Mouse (Mus musculus) ovary, adult 2 months (tissue): Measurements from ENCODE around the gene H3f3a. TPM values are rescaled to one million over a fixed set of nuclear protein-coding genes. Genes with fewer than 3 reads are reported as not detected.

Source experiments
- polyA plus RNA-seq: library from polyadenylated mRNA; depleted of rRNA; stranded (reverse); fragments of >200 nt; gene quantifications from 2 replicates; pipeline ENCODE4 v1.2.3, GENCODE M21; 2012; rRNA removed

H3f3a gene
- 385 and 388 TPM in 2 replicates for polyA plus RNA-seq

GRCm38 (mm10) chr1:180813885-180814740 is at the start of gene H3f3a:
TSS of gene H3f3a (minus strand) at chr1:180813943.

DNA sequence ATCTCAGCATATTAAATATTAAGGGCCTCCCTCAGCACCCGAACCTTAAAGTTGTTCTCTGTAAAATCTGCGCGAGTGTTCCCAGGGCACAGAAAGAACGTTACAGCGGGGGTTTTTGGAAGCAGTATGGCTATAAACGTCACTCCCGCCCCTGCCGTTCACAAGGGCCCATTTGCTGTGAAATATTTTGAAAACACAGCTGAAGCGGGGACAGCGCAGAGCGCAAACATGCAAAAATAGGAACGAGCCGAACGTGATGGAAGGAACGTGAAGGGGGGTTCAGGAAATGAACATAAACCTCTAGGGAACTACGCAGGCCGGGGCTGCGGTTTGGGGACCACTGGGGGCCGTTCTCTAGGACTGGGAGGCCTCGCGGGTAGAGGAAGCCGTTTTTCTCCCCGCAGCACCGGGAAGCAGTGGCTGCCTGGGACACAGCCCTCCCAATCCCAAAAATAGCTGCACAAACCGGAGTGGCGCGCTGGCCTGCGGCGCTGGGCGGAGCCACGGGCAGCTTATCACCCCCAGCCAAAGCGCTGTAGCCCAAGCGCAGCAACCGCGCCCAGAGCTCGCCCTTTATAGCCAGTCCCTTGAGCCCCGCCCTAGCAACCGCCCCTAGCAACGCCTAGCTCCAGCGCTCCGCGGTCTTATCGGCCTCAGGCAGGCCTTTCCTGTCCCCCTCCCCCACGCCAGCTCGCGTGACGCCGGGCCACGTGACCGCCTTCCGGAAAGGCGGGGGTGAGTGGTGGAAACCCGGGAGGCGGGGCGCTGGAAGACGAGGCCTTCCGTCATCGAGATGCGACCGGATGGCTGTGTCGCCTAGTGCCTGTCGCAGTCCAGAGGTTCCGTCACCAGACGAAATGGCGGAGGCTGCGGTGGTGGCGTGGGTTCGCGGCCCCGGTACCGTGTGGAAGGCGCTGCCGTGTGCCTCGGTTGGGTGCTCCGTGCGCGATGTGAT is 36.9 kb upstream of the H3f3a start, which contains the start of gene Sde2:
Gene Sde2 (plus strand): TSS at position 812 of the 955 bp plus-strand sequence.

Other genes with a start within 250 kb of the H3f3a start
- gene Parp1, start 245.0 kb downstream of the H3f3a start, polyA plus RNA-seq = 44.4 and 47.5 TPM in 2 replicates
- 2.7 and 5.9 TPM in 2 replicates for gene Lin9, start 172.8 kb downstream of the H3f3a start, polyA plus RNA-seq
- gene Mixl1, start 116.9 kb downstream of the H3f3a start, polyA plus RNA-seq = not detected in 2 replicates
- gene Acbd3, start 87.9 kb downstream of the H3f3a start, polyA plus RNA-seq = 17.9 and 22.8 TPM in 2 replicates
- 12.3 and 15.0 TPM in 2 replicates for gene Sde2, start 37.2 kb upstream of the H3f3a start, polyA plus RNA-seq
- gene Lefty2, start 79.2 kb upstream of the H3f3a start, polyA plus RNA-seq = 0.38 and 0.61 TPM in 2 replicates
- 79.9 and 94.7 TPM in 2 replicates for gene Pycr2, start 90.3 kb upstream of the H3f3a start, polyA plus RNA-seq
- 21.2 and 23.4 TPM in 2 replicates for gene Lefty1, start 121.1 kb upstream of the H3f3a start, polyA plus RNA-seq
- gene Tmem63a, start 128.4 kb upstream of the H3f3a start, polyA plus RNA-seq = 47.3 and 47.7 TPM in 2 replicates
- 121 and 183 TPM in 2 replicates for gene Ephx1, start 207.0 kb upstream of the H3f3a start, polyA plus RNA-seq
- not detected in 2 replicates for gene 9130409I23Rik, start 237.3 kb upstream of the H3f3a start, polyA plus RNA-seq